ENCODE assay signal across 10 mouse cellular contexts in the genomic region with DNA sequence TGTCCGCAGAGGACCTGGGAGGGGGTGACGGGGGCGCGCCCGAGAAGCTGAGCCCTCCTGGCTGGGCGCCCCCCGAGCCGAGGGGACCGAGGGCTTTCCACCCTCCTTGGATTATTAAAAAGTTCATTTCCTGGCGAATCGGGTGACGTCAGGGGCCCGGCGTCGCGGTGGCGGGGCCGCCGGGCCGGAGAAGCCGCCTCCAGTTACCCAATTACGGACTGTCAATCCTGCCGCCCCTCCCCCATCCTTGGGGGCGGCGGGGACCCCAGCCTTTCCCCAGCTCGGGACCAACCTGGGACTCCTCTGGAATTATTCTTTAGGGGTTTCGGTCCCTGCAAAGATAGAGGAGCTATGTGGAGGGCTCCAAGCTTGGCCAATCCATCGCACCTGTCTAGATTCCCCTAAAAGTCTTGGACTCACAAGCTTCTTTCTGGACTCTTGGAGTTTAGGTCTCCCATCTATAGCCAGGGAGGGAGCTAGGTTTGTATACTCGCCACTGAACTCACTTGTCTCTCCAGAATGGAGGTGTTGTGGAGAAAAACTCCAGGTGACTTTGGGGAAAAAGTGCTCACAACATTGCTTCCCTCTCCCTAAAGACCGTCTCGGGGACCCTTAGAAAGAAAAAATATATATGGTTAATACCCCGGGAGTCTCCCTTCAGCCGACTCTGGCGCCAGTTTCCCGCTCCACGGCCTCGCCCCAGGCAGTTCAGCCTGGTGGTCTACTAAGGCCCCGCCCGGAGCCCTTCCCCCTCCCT. TPM values are rescaled to one million over a fixed set of nuclear protein-coding genes. Genes with fewer than 3 reads are reported as not detected.
A peak's percentile ranks its signal among the peaks of the same experiment; 100 is the strongest.
DNase-seq lines count a peak whose midpoint lies in the region; ATAC-seq and TF ChIP-seq lines count a peak whose summit lies in the region.
"Had no signal": no experiment of that assay in that cellular context is flagged by ENCODE, and none has a peak within 500 bp of the region (broad histone marks: within the 10 kb centered on the region; RNA-seq: fewer than 3 reads in every experiment).

No protein-coding gene starts in this region.

- ATAC-seq in kidney, embryonic 15.5 days (replicated peaks; ENCODE audit: low FRiP score), result no peak

- no peak for DNase-seq in left cerebral cortex, adult 2 months (ENCODE audit: extremely low spot score in 1 of 2, low spot score in 2 of 2)
- DNase-seq in left cerebral cortex, postnatal 36 days (ENCODE audit: low spot score in 2 of 2), result no peak
- peak; percentile 61 to 69 for DNase-seq in heart, adult 9 months (ENCODE audit: low spot score in 2 of 2)
- peak; percentile 13 for DNase-seq in mesoderm, embryonic 11.5 days (ENCODE audit: low read depth, low spot score)
- DNase-seq in layer of hippocampus, adult 8-10 months (ENCODE audit: low spot score in 2 of 2), result no peak
- no peak for DNase-seq in cerebellum, postnatal 25 days
- no peak for DNase-seq in spleen, postnatal 4 days (ENCODE audit: low spot score in 2 of 2)

- peaks cover 83% of the 10 kb centered on the region for H3K4me1 ChIP-seq in kidney, embryonic 15.5 days

- H3K36me3 ChIP-seq in kidney, embryonic 15.5 days, result no peaks in the 10 kb centered on the region

- no peak for TF ChIP-seq CTCF in left cerebral cortex, adult 2 months (IDR thresholded peaks at IDR 0.05)

- no peaks in the 10 kb centered on the region for H3K9me3 ChIP-seq in kidney, embryonic 15.5 days (replicated peaks)

- H3K27ac ChIP-seq in left cerebral cortex, adult 2 months, result peak overlapping the region; percentile 41; the same call in 1 of the 2 replicates
- peak overlapping the region; percentile 69 for H3K27ac ChIP-seq in kidney, embryonic 15.5 days

- H3K27me3 ChIP-seq in kidney, embryonic 15.5 days, result peaks cover 100% of the 10 kb centered on the region
- H3K27me3 ChIP-seq: Patski had no signal

- peak overlapping the region; percentile 34 for H3K4me3 ChIP-seq in left cerebral cortex, adult 2 months
- peak overlapping the region; percentile 56 for H3K4me3 ChIP-seq in kidney, embryonic 15.5 days (replicated peaks)

- H3K9ac ChIP-seq in kidney, embryonic 15.5 days, result peak overlapping the region; percentile 29

- peak overlapping the region; percentile 80 for H3K4me2 ChIP-seq in kidney, embryonic 15.5 days

- intact Hi-C loops in left cerebral cortex, adult 2 months (cut with DNase I), result loop anchor here (5.0 kb wide), 1 partner anchor 250 kb away; the partner anchor contains the start of gene Eefsec
- intact Hi-C loops in left cerebral cortex, postnatal 36 days (cut with DNase I), result no loop called here

- 1% methylated on average over 39 of the region's 39 CpGs for WGBS in kidney, embryonic 15.5 days

RNA-seq across cellular contexts. Expression of gene Gata2, which starts 3.8 kb away (rescaled TPM):
- total RNA-seq in left cerebral cortex, adult 2 months (2021), result 1 to 10 TPM; 8.4 to 8.5 TPM
- total RNA-seq in left cerebral cortex, postnatal 36 days (2021), result 1 to 10 TPM; 5.4 to 6.6 TPM
- 42.1 and 59.5 TPM in 2 replicates for polyA plus RNA-seq in kidney, embryonic 15.5 days (2015; fragmentation: Nextera tagmentation; extraction: Ambion mirVana)
- total RNA-seq in layer of hippocampus, adult 8-10 months (2022), result 1 to 10 TPM; 5.4 to 6.3 (median 5.8) TPM

RNA-seq across cellular contexts. Expression of gene Dnajb8, which starts 24.6 kb away (rescaled TPM):
- not detected for total RNA-seq in left cerebral cortex, adult 2 months (2021)
- not detected for total RNA-seq in left cerebral cortex, postnatal 36 days (2021)
- not detected in 2 replicates for polyA plus RNA-seq in kidney, embryonic 15.5 days (2015; fragmentation: Nextera tagmentation; extraction: Ambion mirVana)
- total RNA-seq in layer of hippocampus, adult 8-10 months (2022), result not detected
- total RNA-seq: left cerebral cortex, postnatal 10 days had no signal
- polyA plus RNA-seq: Patski had no signal

Comparison
In these comparisons a context has a peak if more than half of its experiments do, and no peak if none do; other contexts are left out.
1. DNase-seq: peak in heart, adult 9 months (2 of 2) and mesoderm, embryonic 11.5 days (single experiment); none in left cerebral cortex, adult 2 months (0 of 2), left cerebral cortex, postnatal 36 days (0 of 2), layer of hippocampus, adult 8-10 months (0 of 2), cerebellum, postnatal 25 days (0 of 2) and spleen, postnatal 4 days (0 of 2).